Mouse (Mus musculus): ENCODE results near the gene Prss46.

DNA sequence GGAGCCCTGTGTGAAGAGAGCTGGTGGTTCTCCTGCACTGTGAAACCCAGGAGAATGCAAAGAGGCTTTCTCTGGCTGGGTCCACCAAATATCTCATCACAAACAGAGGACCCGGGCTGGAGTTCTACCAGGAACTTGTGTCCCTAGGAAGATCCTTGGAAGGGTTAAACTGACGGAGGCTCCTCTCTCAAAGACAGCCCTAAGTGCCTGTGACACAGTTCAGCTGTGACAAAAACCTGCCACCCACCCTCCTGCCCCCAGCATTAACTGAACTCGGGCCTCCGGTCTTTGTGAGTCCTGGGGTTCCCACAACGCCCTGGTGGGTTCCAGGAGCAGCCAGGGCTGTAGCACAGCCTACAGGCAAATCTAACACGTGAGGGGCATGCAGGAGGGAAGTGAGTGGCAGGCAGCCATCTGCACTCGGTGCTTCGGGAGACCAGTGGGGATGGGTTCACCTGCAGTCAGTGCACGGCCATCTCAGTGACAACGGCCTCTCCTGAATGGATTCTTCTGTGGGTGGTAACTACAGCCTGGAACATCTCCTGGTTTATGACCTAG, 55.2 kb downstream of the Prss46 start:
- TF ChIP-seq POLR2A (IDR thresholded peaks at IDR 0.05; ENCODE audit: extremely low read depth, insufficient read depth, low read length) (no peak), CTCF (IDR thresholded peaks at IDR 0.05; ENCODE audit: low read depth, low read length) (no peak)

Data from liver, adult 2 months (tissue).